In the genomic region with DNA sequence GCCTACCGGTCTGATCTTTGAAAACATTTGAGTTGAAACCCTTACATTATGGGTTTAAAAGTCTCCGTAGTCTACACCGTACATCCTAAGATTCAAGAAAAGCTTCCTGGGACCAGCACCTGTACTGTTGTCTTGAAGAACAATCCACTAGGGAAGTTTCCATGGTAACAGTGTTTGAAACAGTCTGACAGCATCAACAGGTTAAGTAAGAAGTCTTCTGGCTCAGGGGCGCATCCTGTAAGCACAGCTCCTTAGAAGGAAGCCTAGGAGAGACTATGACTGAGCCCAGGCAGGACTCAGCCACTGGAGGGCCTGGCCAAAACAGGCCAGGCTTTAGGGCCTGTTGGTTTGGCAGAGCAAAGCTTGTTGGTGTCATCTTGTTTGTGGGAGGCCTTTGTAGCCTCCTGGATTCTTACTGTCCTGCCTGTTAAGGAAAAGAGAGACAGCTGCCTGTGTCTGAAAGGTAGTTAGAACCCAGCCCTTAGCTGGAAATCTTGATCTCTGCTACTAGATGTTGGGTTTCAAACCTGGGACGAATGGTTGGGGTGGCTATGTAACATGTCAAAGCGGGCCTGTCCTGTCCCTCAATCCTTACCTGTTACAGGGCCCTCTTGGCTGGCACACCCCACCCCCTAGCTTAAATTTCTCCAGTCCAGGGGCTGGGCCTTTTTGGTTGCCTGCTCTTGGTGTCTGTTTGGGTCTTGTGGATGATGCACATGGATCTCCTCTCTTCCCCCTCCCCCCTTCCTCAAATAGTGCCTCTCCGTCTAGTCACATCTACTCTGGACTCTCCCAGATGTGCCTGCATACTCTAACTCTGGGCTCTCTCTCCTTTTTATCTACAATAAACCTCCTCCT, we compare ENCODE assay signal across 11 mouse cellular contexts.
A peak's percentile ranks its signal among the peaks of the same experiment; 100 is the strongest.
DNase-seq lines count a peak whose midpoint lies in the region; ATAC-seq and TF ChIP-seq lines count a peak whose summit lies in the region.
"Had no signal": no experiment of that assay in that cellular context is flagged by ENCODE, and none has a peak within 500 bp of the region (broad histone marks: within the 10 kb centered on the region; RNA-seq: fewer than 3 reads in every experiment).

No protein-coding gene starts in this region.

- DNase-seq in heart, adult 11 months = peak; percentile 90
- no peak for DNase-seq in heart, adult 9 months (ENCODE audit: low spot score in 2 of 2)
- no peak for DNase-seq in left cerebral cortex, adult 2 months (ENCODE audit: extremely low spot score in 1 of 2, low spot score in 2 of 2)
- no peak for DNase-seq in left cerebral cortex, adult 11 months (ENCODE audit: low spot score)
- DNase-seq in embryonic facial prominence, embryonic 14.5 days (ENCODE audit: low spot score) = no peak
- DNase-seq in skeletal muscle tissue, adult 2 months (ENCODE audit: low read depth, low spot score) = peak; percentile 25
- no peak for DNase-seq in left cerebral cortex, adult 9 months (ENCODE audit: low spot score in 2 of 2)
- DNase-seq: adrenal gland, postnatal 25 days had no signal

- WGBS in embryonic facial prominence, embryonic 14.5 days = 91% methylated on average over 7 of the region's 7 CpGs

- H3K4me3 ChIP-seq in left cerebral cortex, adult 2 months = no peak overlapping the region
- no peak overlapping the region for H3K4me3 ChIP-seq in embryonic facial prominence, embryonic 14.5 days (ENCODE audit: low read depth, low read length)
- H3K4me3 ChIP-seq: stomach, embryonic 15.5 days had no signal

- H3K36me3 ChIP-seq in embryonic facial prominence, embryonic 14.5 days (ENCODE audit: control insufficient read depth, insufficient read depth, low read length) = no peaks in the 10 kb centered on the region
- H3K36me3 ChIP-seq: stomach, embryonic 15.5 days had no signal

- no peak for TF ChIP-seq CTCF in left cerebral cortex, adult 2 months (IDR thresholded peaks at IDR 0.05)

- intact Hi-C loops in left cerebral cortex, adult 2 months (cut with DNase I) = loop anchor here (5.0 kb wide), 1 partner anchor 122 kb away; no protein-coding TSS in a partner anchor

- H3K9ac ChIP-seq in embryonic facial prominence, embryonic 14.5 days (ENCODE audit: low read depth, low read length) = no peak overlapping the region
- H3K9ac ChIP-seq: stomach, embryonic 15.5 days had no signal

- peak overlapping the region; percentile 93 for H3K27ac ChIP-seq in left cerebral cortex, adult 2 months
- peak overlapping the region; percentile 79 for H3K27ac ChIP-seq in embryonic facial prominence, embryonic 14.5 days (replicated peaks; ENCODE audit: low read depth, low read length)

- no peaks in the 10 kb centered on the region for H3K9me3 ChIP-seq in embryonic facial prominence, embryonic 14.5 days (ENCODE audit: control insufficient read depth, low read length)
- H3K9me3 ChIP-seq: stomach, embryonic 15.5 days had no signal

- no peak for ATAC-seq in embryonic facial prominence, embryonic 14.5 days (ENCODE audit: low read depth)
- ATAC-seq in megakaryocyte progenitor cell, adult 5-6 weeks (replicated peaks; ENCODE audit: poor library complexity) = no peak

- H3K27me3 ChIP-seq in embryonic facial prominence, embryonic 14.5 days (replicated peaks; ENCODE audit: control insufficient read depth, insufficient read depth, low read length) = no peaks in the 10 kb centered on the region
- H3K27me3 ChIP-seq: CH12.LX; stomach, embryonic 15.5 days had no signal

- H3K4me2 ChIP-seq in embryonic facial prominence, embryonic 14.5 days (ENCODE audit: low read depth, low read length) = no peak overlapping the region

- H3K4me1 ChIP-seq in embryonic facial prominence, embryonic 14.5 days (ENCODE audit: control insufficient read depth, insufficient read depth, low read length) = peaks cover 34% of the 10 kb centered on the region

Comparison
In these comparisons a context has a peak if more than half of its experiments do, and no peak if none do; other contexts are left out.
1. DNase-seq: peak in heart, adult 11 months (single experiment) and skeletal muscle tissue, adult 2 months (single experiment); none in heart, adult 9 months (0 of 2), left cerebral cortex, adult 2 months (0 of 2), left cerebral cortex, adult 11 months (single experiment), embryonic facial prominence, embryonic 14.5 days (single experiment) and left cerebral cortex, adult 9 months (0 of 2).